Mouse (Mus musculus): Measurements from ENCODE around the gene Zfp983. TPM values are rescaled to one million over a fixed set of nuclear protein-coding genes. Genes with fewer than 3 reads are reported as not detected.

Gene Zfp983
- polyA plus RNA-seq, 1 experiment: 9.5 TPM

DNA sequence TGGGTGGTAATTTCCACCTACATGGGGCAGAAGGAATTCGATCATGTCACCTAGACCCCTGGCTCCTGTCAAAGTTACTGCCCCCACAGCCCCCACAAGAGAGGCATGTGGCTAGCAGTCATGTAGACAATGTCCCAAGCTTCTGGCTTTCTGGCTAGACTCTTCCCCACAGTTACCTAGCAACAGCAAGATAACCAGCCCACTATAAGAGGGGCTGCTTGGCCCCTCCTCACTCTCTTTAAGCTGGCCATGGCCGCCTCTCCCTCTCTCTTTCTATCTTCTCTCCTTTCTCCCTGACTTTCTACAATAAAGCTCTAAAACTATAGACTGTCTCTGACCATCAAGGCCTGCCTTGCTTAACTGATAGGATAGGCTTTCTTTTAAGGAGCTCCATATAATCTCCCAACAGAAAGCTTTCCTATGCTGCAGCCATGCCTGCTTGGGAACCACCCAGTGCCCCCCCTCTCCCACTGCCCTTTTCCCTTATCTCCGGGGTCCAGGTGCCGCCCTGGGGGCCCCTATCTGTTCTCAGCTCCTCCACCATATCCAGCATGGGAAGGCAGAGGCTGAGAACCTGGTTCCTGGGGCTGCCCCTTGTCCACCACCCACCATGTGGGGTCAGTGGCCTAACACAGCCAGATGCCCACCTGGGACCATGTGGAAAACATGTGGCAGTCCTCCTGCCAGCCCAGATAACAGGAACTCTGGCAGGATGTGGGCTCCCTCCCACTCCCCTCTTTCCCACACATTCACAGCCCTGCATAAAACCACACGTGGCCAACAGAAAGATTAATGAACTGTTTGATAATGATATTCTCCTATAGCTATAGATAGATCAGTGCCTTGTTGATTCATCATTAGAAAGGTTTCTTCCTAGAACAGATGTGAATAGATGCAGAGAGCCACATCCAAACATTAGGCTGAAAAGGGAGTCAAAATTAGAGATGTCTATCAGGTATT, 52.1 kb downstream of the Zfp983 start:
- no peak for TF ChIP-seq CTCF (IDR thresholded peaks at IDR 0.05; ENCODE audit: borderline replicate concordance, extremely low read depth, insufficient read depth, insufficient read length)
- no peak for TF ChIP-seq POLR2A (IDR thresholded peaks at IDR 0.05; ENCODE audit: borderline replicate concordance, extremely low read depth, insufficient read depth, insufficient read length, poor library complexity, severe bottlenecking)
- no peak for DNase-seq (ENCODE audit: low read depth)

- TF ChIP-seq POLR2A (IDR thresholded peaks at IDR 0.05; ENCODE audit: borderline replicate concordance, extremely low read depth, insufficient read depth, insufficient read length, poor library complexity, severe bottlenecking): no peak
- TF ChIP-seq CTCF (IDR thresholded peaks at IDR 0.05; ENCODE audit: borderline replicate concordance, extremely low read depth, insufficient read depth, insufficient read length): no peak
- no peak for DNase-seq (ENCODE audit: low read depth)
These were observed 53.0 kb downstream of the Zfp983 start for GRCm38 (mm10) chr17:21703414-21703813.

GRCm38 (mm10) chr17:21707343-21707996, 57.0 kb downstream of the Zfp983 start, which contains the start of gene Zfp760:
TSS of gene Zfp760 (plus strand) at chr17:21707741.
- DNase-seq (ENCODE audit: low read depth): peak; percentile 96
- TF ChIP-seq CTCF (IDR thresholded peaks at IDR 0.05; ENCODE audit: borderline replicate concordance, extremely low read depth, insufficient read depth, insufficient read length) (no peak), POLR2A (IDR thresholded peaks at IDR 0.05; ENCODE audit: borderline replicate concordance, extremely low read depth, insufficient read depth, insufficient read length, poor library complexity, severe bottlenecking) (no peak; the same call in 1 of the 2 replicates)

GRCm38 (mm10) chr17:21708401-21708800, 58.0 kb downstream of the Zfp983 start:
- peak; percentile 5 for DNase-seq (ENCODE audit: low read depth)
- no peak for TF ChIP-seq CTCF (IDR thresholded peaks at IDR 0.05; ENCODE audit: borderline replicate concordance, extremely low read depth, insufficient read depth, insufficient read length)
- no peak for TF ChIP-seq POLR2A (IDR thresholded peaks at IDR 0.05; ENCODE audit: borderline replicate concordance, extremely low read depth, insufficient read depth, insufficient read length, poor library complexity, severe bottlenecking)

Other genes starting within 250 kb of the Zfp983 start
- 2.3 TPM in 2 replicates for gene Zfp54, start 227.4 kb upstream of the Zfp983 start, polyA plus RNA-seq (2012; rRNA removed)
- 5.3 and 6.1 TPM in 2 replicates for gene Zfp51, start 200.2 kb upstream of the Zfp983 start, polyA plus RNA-seq (2012; rRNA removed)
- 3.6 and 4.1 TPM in 2 replicates for gene Zfp53, start 161.6 kb upstream of the Zfp983 start, polyA plus RNA-seq (2012; rRNA removed)
- 1.0 and 1.5 TPM in 2 replicates for gene Zfp52, start 115.1 kb upstream of the Zfp983 start, polyA plus RNA-seq (2012; rRNA removed)
- gene Zfp948, start 83.6 kb upstream of the Zfp983 start, polyA plus RNA-seq (2012; rRNA removed): 12.1 and 14.4 TPM in 2 replicates
- 4.0 and 11.2 TPM in 2 replicates for gene Gm10226, start 41.2 kb downstream of the Zfp983 start, polyA plus RNA-seq (2012; rRNA removed)
- gene Zfp760, start 57.1 kb downstream of the Zfp983 start, polyA plus RNA-seq (2012; rRNA removed): 12.7 and 15.3 TPM in 2 replicates
- gene Zfp229, start 80.2 kb downstream of the Zfp983 start, polyA plus RNA-seq (2012; rRNA removed): 6.6 and 10.3 TPM in 2 replicates
- gene Zfp820, start 195.1 kb downstream of the Zfp983 start, polyA plus RNA-seq (2012; rRNA removed): 1.1 and 1.3 TPM in 2 replicates